Mouse (Mus musculus): Measurements from ENCODE around the gene Slc5a4b. TPM values are rescaled to one million over a fixed set of nuclear protein-coding genes. Genes with fewer than 3 reads are reported as not detected.

Gene Slc5a4b
- polyA plus RNA-seq, 1 experiment = 53.8 TPM

DNA sequence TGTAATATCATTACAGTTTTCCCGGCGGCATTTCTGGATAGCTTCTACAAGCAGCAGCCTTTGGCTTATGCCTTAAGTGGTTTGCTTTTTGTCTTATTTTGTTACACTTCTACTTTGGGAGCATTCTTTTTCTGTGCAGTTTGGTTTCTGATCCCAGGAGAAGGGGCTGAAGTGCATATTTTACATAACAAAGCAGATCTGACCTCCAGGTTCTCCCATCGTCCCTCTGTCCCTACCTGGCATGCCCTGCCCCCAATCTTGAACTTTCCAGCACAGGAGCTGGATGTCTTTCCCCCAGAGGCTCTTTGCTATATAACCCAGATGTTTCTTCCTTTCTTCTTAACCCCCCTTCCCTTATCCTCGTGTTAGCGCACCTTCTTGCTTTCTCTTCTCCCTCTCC is 65.4 kb downstream of the Slc5a4b start:
- Histone ChIP-seq H3K27me3 (ENCODE audit: control insufficient read depth, insufficient read depth, low read length) (no peaks in the 10 kb centered on the region), H3K4me3 (ENCODE audit: low read depth, low read length) (no peak overlapping the region), H3K27ac (ENCODE audit: insufficient read depth, low read depth, low read length) (no peak overlapping the region), H3K36me3 (ENCODE audit: control insufficient read depth, insufficient read depth, low read length) (peaks cover 14% of the 10 kb centered on the region), H3K4me1 (ENCODE audit: control insufficient read depth, insufficient read depth, insufficient read length, low read length) (peaks cover 2% of the 10 kb centered on the region; the same call in 1 of the 2 replicates)
- WGBS = 61% methylated on average over 5 of the region's 5 CpGs
- TF ChIP-seq CTCF (IDR thresholded peaks at IDR 0.05; ENCODE audit: extremely low read depth, insufficient read length, insufficient replicate concordance, low read depth, low read length) (no peak), POLR2A (IDR thresholded peaks at IDR 0.05; ENCODE audit: low read depth, low read length) (no peak)

DNA sequence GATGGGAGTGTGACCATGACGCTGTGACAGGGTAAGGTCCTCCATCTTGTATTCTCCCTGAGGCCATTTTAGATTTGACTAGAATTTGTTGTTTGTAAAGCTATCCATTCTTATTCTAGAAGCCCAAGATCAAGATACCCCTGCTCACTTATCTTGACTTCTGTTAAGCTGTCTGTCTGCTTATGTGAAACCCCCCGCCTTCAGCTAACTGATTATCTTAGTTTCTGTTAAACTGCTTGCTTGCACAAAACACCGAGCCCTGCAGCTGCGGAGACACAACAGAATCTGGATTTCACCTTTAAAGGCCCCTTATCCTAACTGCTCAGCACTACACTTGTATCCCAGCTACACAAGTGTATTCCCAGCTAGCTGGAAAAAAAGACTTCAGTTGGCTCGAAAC is 73.8 kb downstream of the Slc5a4b start:
- WGBS = 96% methylated on average over 5 of the region's 5 CpGs
- Histone ChIP-seq H3K4me1 (ENCODE audit: control insufficient read depth, insufficient read depth, insufficient read length, low read length) (peaks cover 2% of the 10 kb centered on the region; the same call in 1 of the 2 replicates), H3K27me3 (ENCODE audit: control insufficient read depth, insufficient read depth, low read length) (no peaks in the 10 kb centered on the region), H3K4me3 (ENCODE audit: low read depth, low read length) (no peak overlapping the region), H3K36me3 (ENCODE audit: control insufficient read depth, insufficient read depth, low read length) (peaks cover 41% of the 10 kb centered on the region), H3K27ac (ENCODE audit: insufficient read depth, low read depth, low read length) (no peak overlapping the region)
- TF ChIP-seq POLR2A (IDR thresholded peaks at IDR 0.05; ENCODE audit: low read depth, low read length) = no peak

DNA sequence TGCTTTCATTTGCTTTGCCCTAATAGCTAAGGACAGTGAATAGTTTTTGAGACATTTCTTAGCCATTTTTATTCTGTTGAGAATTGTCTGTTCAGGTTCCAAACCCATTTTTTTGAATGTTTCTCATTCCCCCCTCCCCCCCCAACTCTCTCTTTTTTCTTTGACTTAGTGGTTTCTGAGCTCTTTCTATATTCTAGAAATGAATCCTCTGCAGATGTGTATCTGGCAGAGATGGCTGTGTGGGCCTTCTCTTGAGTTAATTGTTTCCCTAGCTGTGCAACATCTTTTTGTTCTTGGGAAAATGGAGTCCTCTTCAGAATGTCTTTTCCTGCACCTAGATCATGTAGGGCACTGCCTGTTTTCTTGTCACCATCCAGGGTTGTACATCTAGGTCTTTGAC is 75.5 kb downstream of the Slc5a4b start:
- Histone ChIP-seq H3K4me1 (ENCODE audit: control insufficient read depth, insufficient read depth, insufficient read length, low read length) (peaks cover 2% of the 10 kb centered on the region; the same call in 1 of the 2 replicates), H3K36me3 (ENCODE audit: control insufficient read depth, insufficient read depth, low read length) (peaks cover 32% of the 10 kb centered on the region)
- TF ChIP-seq CTCF (IDR thresholded peaks at IDR 0.05; ENCODE audit: extremely low read depth, insufficient read length, insufficient replicate concordance, low read depth, low read length) = no peak
- no peak for TF ChIP-seq POLR2A (IDR thresholded peaks at IDR 0.05; ENCODE audit: low read depth, low read length)

DNA sequence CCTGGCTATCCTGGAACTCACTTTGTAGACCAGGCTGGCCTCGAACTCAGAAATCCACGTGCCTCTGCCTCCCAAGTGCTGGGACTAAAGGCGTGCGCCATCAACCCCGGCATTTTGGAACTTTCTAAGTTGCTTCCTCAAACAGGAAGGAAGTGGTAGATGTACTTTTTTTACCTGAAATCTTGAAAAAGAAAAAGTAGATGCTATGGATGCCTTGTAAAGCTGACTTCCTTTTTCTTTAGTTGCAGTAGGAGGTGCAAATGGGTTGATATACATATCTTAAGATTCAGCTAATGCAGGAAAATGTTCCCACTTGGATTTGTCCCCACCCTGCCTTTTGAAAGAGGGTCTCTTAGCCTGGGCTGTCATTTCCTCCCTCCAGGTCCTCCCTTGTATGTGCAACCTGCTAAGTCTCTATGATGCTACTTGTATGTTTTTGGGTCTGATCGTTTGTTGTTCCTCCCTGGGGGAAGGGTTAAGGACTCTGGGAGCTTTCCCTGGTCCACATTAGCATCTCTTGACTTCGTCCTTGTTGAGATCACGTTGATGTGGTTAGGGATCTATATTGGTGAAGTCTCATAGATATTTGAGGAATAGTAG is 76.7 kb downstream of the Slc5a4b start:
- Histone ChIP-seq H3K27me3 (ENCODE audit: control insufficient read depth, insufficient read depth, low read length) (no peaks in the 10 kb centered on the region), H3K27ac (ENCODE audit: insufficient read depth, low read depth, low read length) (no peak overlapping the region), H3K36me3 (ENCODE audit: control insufficient read depth, insufficient read depth, low read length) (peaks cover 21% of the 10 kb centered on the region), H3K4me3 (ENCODE audit: low read depth, low read length) (no peak overlapping the region), H3K4me1 (ENCODE audit: control insufficient read depth, insufficient read depth, insufficient read length, low read length) (peaks cover 2% of the 10 kb centered on the region; the same call in 1 of the 2 replicates)
- TF ChIP-seq POLR2A (IDR thresholded peaks at IDR 0.05; ENCODE audit: low read depth, low read length) = no peak
- no peak for TF ChIP-seq CTCF (IDR thresholded peaks at IDR 0.05; ENCODE audit: extremely low read depth, insufficient read length, insufficient replicate concordance, low read depth, low read length)
- 81% methylated on average over 8 of the region's 8 CpGs for WGBS

More for the DNA sequence above, 75.5 kb downstream of the Slc5a4b start:
- Histone ChIP-seq H3K4me3 (ENCODE audit: low read depth, low read length) (no peak overlapping the region), H3K27ac (ENCODE audit: insufficient read depth, low read depth, low read length) (no peak overlapping the region), H3K27me3 (ENCODE audit: control insufficient read depth, insufficient read depth, low read length) (no peaks in the 10 kb centered on the region)

DNA sequence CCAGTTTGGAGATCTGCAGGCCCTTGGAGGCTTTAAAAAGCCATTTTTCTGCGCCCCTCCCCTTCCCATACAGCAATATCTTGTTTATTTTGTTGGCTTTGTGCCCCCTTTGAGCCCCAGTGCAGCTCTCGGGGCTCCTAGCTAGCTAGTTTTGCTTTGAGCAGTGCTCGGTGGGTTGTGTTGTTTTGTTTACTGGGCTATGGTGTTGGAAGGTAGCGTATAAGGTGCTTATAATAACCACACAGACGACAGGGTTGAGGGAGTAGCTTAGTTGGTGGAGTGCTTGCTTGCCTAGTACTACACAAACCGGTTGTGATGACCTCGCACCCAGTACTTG is 77.7 kb downstream of the Slc5a4b start:
- 3% methylated on average over 7 of the region's 7 CpGs for WGBS
- no peaks in the 10 kb centered on the region for H3K27me3 ChIP-seq (ENCODE audit: control insufficient read depth, insufficient read depth, low read length)

DNA sequence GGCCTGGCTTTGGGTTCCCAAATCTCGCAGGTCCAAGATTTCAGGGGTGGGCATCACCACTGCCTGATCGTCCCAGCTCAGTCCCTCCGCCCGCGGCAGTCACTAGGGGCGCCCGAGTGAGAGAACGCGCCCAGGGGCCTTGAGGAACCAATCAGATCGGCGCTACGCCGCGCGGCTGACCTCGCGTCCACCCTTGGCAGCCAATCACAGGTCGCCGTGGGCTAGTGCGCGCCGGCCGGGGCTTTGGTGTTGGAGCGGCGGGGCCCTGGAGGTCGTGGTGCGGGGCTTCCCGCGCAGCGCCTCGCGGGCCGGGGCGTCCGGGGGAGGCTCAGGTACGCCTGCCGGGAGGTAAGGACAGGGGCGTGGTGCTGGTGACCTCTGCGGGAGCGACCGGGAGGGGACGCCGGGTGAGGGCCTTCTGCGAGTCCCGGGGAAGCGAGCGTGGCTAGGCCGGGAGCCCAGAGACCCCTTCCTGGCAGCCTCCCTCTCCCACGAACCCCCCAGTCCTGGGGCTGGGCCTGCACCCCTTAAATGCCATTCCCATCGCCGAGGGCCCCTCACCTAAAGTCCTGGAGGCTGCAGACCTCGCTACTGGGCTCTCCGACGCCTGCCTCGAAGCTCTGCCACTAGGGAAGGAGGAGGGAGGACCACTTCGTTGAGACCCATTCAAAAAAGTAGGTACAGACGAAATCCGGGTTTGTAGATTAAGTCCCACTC is 78.2 kb downstream of the Slc5a4b start, which contains the start of gene Zfp280b:
Zfp280b (plus strand) TSS at position 249 of the 717 bp plus-strand sequence.
- Histone ChIP-seq H3K4me1 (ENCODE audit: control insufficient read depth, insufficient read depth, insufficient read length, low read length) (peaks cover 2% of the 10 kb centered on the region; the same call in 1 of the 2 replicates), H3K27ac (ENCODE audit: insufficient read depth, low read depth, low read length) (peak within 1 kb of the TSS; percentile 63), H3K4me3 (ENCODE audit: low read depth, low read length) (peak within 1 kb of the TSS; percentile 85), H3K36me3 (ENCODE audit: control insufficient read depth, insufficient read depth, low read length) (peaks cover 6% of the 10 kb centered on the region), H3K27me3 (ENCODE audit: control insufficient read depth, insufficient read depth, low read length) (no peaks in the 10 kb centered on the region)
- TF ChIP-seq POLR2A (IDR thresholded peaks at IDR 0.05; ENCODE audit: low read depth, low read length) (peak; percentile 17; the same call in 1 of the 2 replicates), CTCF (IDR thresholded peaks at IDR 0.05; ENCODE audit: extremely low read depth, insufficient read length, insufficient replicate concordance, low read depth, low read length) (peak; percentile 75; the same call in 1 of the 2 replicates)
- WGBS = under 1% methylated on average over 58 of the region's 58 CpGs

More for the DNA sequence above, 77.7 kb downstream of the Slc5a4b start:
- H3K36me3 ChIP-seq (ENCODE audit: control insufficient read depth, insufficient read depth, low read length) = peaks cover 10% of the 10 kb centered on the region
- no peak for TF ChIP-seq POLR2A (IDR thresholded peaks at IDR 0.05; ENCODE audit: low read depth, low read length)
- TF ChIP-seq CTCF (IDR thresholded peaks at IDR 0.05; ENCODE audit: extremely low read depth, insufficient read length, insufficient replicate concordance, low read depth, low read length) = no peak
- H3K27ac ChIP-seq (ENCODE audit: insufficient read depth, low read depth, low read length) = no peak overlapping the region
- peak overlapping the region; percentile 85 for H3K4me3 ChIP-seq (ENCODE audit: low read depth, low read length)
- peaks cover 2% of the 10 kb centered on the region; the same call in 1 of the 2 replicates for H3K4me1 ChIP-seq (ENCODE audit: control insufficient read depth, insufficient read depth, insufficient read length, low read length)

All from small intestine, adult 2 months (tissue).